Mouse (Mus musculus): ENCODE data around the gene Kctd17.

- TF ChIP-seq GATA1 (IDR thresholded peaks at IDR 0.05; ENCODE audit: borderline replicate concordance, low read length) (no peak), CTCF (IDR thresholded peaks at IDR 0.05; ENCODE audit: low read depth, low read length) (no peak), TAL1 (conservative IDR thresholded peaks at IDR 0.05; ENCODE audit: low read depth, low read length) (peak; percentile 96), POLR2AphosphoS5 (IDR thresholded peaks at IDR 0.05; ENCODE audit: insufficient replicate concordance, low read depth, low read length) (no peak), GATA2 (IDR thresholded peaks at IDR 0.05; ENCODE audit: borderline replicate concordance, low read depth, low read length) (no peak)
Measured at GRCm38 (mm10) chr15:78413083-78413718, 15.2 kb upstream of the Kctd17 start.

All from G1E (cell line).